Mouse (Mus musculus) heart, postnatal 36 days (tissue): ENCODE data around the gene Fam229a. TPM values are rescaled to one million over a fixed set of nuclear protein-coding genes. Genes with fewer than 3 reads are reported as not detected.
"Not testable (repeated sequence)": the region's sequence is repeated elsewhere in the genome, so short reads cannot be mapped to it uniquely, and the experiment has no call there.

Source experiments
- DNase-seq, 2 experiments: peaks; one replicate each; pipeline ENCODE4 v3.0.0; 2021 to 2022
- intact Hi-C: fragments of 180-260 bp; cut with DNase I; formaldehyde crosslinking; loops from one replicate; pipeline ENCODE4 v1.15.1; 2025
- total RNA-seq, 2 experiments: library from RNA; stranded (reverse); gene quantifications; 2 replicates each; pipeline ENCODE4 v1.2.3; 2021

The Fam229a gene
- not detected for total RNA-seq

DNA sequence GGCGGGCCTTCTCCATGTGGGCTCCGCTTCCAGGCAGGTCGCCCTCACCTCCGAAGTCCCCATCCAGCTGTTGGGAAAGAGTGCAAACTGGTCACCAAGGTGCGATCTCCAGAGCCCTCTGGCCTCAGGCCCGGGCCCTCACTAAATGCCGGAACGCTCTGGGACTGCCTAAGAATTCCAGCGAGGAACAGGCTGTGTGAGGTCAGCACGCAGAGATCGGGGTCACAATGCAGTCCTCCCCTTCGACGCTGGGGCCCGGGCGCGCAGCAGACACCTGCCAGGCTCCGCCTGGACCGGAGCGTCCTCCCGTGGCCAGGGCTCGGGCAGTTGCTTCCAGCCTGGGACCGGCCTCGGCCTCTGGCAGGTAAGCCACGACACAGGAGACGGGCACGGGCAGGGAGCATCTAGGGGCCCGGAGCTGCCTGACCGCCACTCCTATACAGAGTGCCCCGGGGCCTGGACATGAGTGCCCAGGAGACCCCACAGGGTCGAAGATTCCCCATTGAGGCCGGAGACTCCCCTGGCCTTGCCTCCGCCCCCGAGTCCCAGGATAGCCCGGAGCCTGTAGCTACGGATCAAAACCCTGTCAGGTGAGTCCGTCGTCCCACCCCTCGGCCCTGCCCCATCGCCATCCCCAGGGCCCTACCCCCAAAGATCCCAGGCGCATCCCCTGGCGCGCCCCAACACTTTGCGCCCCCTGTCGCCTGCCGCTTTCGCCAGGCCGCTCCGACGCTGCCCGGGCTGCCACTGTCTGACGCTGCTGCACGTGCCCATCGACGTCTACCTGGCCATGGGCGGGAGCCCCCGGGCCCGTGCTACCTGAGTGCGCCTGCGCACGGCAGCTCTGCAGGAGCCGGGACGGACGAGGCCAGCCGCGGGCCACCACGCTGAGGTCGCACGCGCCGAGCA is at the start of gene Fam229a, which contains the start of gene Tssk3:
TSS of gene Fam229a (plus strand) at position 219 of the 909 bp plus-strand sequence.
TSS of gene Tssk3 (minus strand) at position 51 of the 909 bp plus-strand sequence.
- no peak for DNase-seq
- intact Hi-C loops, result no loop called here

DNA sequence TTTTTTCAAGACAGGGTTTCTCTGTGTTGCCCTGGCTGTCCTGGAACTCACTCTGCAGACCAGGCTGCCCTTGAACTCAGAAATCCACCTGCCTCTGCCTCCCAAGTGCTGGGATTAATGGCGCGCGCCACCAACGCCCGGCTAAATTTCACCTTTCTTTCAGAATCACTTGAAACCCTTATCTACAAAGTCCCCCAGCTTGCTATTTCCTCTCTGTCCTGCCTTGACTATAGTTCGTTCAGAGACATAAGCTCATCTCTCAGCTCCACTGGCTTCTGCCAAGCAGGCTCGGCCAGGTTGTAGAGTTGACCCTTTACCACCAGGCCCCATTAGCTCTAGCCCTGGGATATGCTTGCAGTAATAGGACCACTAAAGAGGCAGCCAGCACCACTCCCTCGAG is 43.6 kb upstream of the Fam229a start:
- no peak for DNase-seq
- intact Hi-C loops, result no loop called here

DNA sequence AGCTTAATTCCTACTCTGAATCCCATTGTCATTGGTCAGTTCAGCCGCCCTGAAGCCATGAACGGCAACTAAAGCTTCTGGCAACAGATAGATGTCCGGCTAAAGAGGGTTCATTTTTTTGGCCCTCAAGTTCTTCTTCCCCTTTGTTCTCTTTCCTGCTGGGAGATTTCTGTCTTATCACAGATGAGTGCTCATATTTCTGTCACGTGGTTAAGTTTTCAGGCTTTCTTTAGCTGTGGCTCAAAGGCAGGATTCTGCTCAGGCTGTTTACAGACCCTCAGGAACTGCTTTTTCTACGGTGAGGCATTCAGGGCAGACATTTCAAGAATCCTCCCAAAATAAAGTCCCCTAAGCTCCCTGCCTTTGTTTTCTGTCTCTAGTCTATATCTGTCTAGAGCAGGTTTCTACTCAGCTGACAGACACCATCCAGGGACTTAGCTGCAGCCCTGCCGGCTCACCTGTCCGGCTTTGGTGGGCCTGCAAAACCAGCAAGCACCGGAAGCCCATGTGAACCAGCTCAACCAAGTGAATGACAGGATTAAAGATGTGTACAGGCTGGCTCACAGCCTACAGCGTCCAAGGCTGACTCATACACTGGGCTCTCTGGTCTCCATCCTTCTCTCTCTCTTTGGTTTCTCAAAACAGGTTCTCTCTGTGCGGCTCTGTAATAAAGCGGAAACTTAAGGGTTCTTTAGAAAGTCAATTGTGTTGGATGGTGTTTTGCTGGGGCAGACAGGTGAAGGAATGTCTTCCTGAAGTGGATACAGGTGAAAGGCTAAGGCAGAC is 43.0 kb upstream of the Fam229a start:
- intact Hi-C loops, result no loop called here
- no peak for DNase-seq

DNA sequence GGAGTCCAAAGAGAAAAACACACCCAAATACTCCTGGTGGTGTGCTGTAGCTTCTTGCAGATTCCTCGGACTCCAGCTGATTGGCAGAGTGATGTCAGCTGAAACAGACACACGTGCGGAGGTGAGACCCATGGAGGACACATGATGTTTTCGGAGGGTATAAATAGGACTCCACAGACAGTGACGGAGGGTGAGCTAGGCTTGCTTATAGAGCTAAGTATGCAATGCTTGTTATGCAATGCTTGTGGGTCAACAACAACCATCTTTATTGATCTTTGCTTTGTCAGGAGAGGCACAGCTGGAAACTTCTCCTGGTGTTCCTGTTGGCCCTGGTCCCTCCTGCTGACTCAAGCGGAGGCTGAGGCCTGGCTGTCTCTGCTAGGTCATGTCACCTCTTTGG is 42.3 kb upstream of the Fam229a start:
- intact Hi-C loops, result no loop called here
- DNase-seq, result no peak

DNA sequence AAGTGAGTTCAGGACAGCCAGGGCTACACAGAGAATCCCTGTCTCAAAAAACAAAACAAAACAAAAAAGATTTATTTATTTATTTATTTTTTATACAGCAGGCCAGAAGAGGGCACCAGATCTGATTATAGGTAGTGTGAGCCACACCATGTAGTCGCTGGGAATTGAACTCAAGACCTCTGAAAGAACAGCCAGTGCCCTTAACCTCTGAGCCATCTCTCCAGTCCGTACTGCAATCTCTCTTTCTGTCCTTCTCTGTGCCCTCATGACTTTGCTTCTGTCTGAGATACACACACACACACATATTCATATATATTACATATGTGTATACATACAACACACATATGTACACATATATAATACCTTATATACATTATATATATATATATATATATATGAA is 40.1 kb upstream of the Fam229a start:
- DNase-seq, result no peak
- intact Hi-C loops, result loop anchor here (5.0 to 10.0 kb wide), 2 partner anchors 244 to 316 kb away; partner anchors contain the start of gene Fndc5

DNA sequence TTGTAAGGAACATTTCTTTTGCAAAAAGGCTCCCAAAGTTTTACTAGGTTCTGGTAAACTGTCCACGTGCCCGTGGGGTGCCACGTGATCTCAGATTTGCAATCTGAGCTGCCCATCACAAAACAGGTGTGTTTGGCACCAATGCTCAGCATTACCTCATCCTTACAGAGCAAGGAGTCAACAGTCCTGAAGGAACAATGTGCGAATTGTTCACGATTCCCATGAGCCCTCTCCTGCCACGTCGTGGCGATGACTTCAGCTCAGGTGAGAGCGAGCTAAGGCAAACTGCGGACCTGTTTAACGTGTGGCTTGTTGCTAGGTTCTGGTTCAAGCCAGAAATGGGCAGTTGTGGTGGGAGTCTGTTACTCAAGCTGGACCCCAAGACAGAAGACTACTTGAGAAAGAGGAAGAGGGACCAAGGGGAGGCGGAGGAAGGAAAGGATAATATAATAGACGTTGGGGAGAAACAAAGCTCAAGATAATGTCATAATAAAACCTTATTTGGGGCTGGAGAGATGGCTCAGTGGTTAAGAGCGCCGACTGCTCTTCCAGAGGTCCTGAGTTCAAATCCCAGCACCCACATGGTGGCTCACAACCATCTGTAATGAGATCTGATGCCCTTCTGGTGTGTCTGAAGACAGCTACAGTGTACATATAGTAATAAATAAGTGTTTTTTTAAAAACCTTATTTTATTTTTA is 39.4 kb upstream of the Fam229a start:
- DNase-seq, result no peak
- intact Hi-C loops, result loop anchor here (5.0 to 10.0 kb wide), 2 partner anchors 244 to 317 kb away; partner anchors contain the start of gene Fndc5

DNA sequence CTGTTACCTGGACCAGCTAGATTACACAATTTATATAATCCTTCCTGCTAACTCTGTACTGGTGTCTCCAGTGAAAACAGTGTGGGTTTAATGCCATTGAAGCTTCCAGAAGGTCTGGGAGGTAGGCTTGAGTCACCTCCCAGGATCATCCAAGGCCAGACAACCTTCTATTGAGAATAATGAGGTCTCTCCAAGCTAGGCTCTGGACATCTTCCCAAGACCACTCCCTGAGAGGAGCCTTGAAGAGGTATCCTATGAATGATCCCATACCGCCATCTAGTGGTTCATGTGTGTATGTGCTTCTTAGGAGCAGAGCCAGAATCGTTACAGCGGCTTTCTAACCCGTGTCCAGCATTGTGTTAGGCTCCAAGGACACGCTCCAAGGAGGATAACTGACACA is 35.7 kb upstream of the Fam229a start:
- DNase-seq, result peak; percentile 47 to 69
- intact Hi-C loops, result loop anchor here (1.0 to 10.0 kb wide), 3 partner anchors 105 to 320 kb away; partner anchors contain the start of gene Fndc5

DNA sequence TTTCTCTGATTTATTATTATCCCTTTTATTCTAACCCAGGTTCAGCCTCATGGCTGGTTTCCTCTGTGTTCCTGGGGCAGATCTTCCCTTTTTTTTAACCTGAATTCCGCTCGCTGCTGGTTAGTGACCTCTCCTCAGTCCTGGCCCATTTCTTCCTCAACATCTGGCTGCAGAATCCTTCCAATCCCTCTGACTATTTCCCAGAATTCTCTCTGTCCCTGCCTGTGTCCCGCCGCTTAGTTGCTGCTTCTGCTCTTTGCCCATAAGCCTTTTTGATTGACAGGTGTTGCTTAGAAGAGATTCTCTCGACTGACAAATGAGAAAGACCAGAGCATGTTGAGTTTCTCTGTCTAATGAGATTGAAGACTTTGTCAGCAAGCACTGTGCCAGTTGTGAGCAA is 34.9 kb upstream of the Fam229a start:
- intact Hi-C loops, result loop anchor here (5.0 to 10.0 kb wide), 2 partner anchors 264 to 321 kb away; partner anchors contain the start of gene Fndc5
- DNase-seq, result no peak

DNA sequence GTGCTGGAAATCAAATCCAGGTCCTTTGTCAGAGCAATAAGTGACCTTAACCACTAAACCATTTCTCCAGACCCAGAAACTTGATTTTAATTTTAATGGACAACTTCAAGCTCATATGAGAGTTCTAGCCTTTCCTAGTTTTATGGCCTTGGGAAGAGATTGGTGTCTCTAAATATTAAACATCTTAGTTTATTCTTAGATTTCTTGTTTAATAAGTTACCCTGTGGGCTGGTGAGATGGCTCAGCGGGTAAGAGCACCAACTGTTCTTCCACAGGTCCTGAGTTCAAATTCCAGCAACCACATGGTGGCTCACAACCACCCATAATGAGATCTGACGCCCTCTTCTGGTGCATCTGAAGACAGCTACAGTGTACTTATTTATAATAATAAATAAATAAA is 33.7 kb upstream of the Fam229a start:
- DNase-seq, result not testable (repeated sequence)
- intact Hi-C loops, result loop anchor here (5.0 to 10.0 kb wide), 2 partner anchors 265 to 323 kb away; partner anchors contain the start of gene Fndc5

DNA sequence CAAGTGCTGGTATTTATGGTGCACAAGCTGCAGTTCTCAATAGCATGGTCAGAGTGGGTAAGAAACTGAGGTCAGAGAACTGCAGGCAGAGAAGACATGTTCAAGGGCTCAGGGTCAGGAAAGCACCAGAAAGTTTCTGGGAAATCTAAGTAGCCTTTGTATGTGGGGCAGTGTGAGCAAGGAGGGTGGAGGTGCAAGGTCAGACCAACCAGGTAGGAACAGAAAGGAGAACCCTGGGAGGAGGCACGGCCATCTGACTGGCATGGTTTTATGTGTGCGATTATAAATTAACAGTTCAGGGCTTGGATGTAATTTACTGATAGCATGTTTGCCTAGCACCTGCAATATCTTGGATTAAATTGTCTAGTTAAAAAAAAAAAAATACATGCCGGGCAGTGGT is 31.3 kb upstream of the Fam229a start:
- intact Hi-C loops, result loop anchor here (5.0 to 10.0 kb wide), 3 partner anchors 143 to 325 kb away; partner anchors contain the start of genes Eif3i, Fndc5 and Tmem234
- DNase-seq, result no peak

DNA sequence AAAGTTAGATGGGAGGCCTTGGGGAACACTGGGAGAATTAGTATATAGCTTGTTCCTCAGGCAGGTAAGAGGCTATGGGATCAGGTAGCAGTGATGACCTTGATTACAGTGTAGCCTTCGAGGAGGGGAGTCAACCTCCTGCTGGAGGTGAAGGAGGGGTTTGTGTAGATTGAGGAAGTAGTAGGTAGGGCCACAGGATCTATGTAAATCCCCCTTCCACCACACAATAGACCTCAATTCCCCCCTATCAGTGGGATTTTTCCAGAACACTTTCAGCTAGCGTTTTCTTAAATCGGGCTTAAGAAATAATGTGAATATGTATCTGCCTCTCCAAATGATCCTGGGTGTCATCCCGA is 30.2 kb upstream of the Fam229a start:
- intact Hi-C loops, result loop anchor here (5.0 kb wide), 1 partner anchor 141 kb away; the partner anchor contains the start of genes Eif3i and Tmem234
- no peak for DNase-seq

DNA sequence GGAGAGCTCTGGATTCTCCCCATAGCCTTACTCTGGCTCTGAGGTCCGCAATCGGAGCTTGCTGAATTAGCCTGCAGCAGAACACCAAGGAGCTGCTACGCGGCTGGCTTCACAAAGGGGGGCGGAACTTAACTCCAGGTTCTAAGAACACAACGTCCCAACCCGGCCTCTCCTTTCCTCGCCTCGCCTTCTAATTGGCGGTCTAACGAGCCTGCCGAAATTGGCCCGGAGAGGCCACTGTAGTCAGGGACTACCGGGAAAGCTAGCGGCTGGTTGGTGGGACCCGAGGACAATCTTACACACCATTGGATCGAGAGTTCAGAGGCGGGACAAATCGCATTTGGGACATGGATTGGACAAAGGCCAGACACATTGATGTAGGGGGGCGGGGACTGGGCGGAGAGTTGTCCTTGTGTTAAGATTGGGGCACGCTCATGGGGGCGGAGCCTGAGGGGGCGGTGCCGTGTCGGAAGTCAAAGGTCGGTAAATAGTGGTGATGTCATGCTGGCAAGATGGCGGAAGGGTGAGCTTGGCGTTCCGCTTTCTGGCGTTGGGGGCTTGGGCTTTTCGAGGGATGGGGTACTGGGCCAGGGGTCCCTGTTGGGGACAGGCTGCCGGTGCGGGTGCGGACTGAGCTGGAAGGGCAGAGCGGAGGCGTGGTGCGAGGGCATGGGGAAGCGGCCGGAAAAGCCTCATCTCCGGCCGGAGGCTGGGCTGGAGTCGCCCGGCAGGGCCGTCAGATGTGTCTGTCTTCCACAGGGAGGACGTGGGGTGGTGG is 29.6 kb upstream of the Fam229a start, which contains the start of gene Bsdc1:
TSS of gene Bsdc1 (plus strand) at position 399 of the 778 bp plus-strand sequence.
- peak; percentile 99 for DNase-seq
- intact Hi-C loops, result loop anchor here (5.0 kb wide), 1 partner anchor 141 kb away; the partner anchor contains the start of genes Eif3i and Tmem234

DNA sequence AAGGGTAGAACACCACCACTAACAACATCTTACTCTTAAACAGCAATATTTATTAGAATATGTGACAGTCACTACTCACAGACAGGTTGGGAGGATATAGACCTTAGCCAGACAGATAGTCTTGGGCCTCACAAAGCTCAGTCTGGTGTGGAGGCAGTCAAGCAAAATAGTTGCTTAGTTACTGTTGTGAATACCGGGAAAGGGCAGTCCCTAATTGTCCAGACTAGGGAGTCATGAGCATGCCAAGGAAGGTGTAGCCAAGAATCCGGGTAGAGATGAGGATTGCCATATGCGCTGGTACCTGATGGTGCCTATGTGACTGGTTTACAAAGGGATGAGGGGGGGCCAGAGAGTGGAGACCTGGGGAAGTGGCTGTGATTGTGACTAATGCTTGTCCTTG is 28.9 kb upstream of the Fam229a start:
- intact Hi-C loops, result loop anchor here (5.0 kb wide), 1 partner anchor 140 kb away; the partner anchor contains the start of genes Eif3i and Tmem234
- DNase-seq, result no peak

DNA sequence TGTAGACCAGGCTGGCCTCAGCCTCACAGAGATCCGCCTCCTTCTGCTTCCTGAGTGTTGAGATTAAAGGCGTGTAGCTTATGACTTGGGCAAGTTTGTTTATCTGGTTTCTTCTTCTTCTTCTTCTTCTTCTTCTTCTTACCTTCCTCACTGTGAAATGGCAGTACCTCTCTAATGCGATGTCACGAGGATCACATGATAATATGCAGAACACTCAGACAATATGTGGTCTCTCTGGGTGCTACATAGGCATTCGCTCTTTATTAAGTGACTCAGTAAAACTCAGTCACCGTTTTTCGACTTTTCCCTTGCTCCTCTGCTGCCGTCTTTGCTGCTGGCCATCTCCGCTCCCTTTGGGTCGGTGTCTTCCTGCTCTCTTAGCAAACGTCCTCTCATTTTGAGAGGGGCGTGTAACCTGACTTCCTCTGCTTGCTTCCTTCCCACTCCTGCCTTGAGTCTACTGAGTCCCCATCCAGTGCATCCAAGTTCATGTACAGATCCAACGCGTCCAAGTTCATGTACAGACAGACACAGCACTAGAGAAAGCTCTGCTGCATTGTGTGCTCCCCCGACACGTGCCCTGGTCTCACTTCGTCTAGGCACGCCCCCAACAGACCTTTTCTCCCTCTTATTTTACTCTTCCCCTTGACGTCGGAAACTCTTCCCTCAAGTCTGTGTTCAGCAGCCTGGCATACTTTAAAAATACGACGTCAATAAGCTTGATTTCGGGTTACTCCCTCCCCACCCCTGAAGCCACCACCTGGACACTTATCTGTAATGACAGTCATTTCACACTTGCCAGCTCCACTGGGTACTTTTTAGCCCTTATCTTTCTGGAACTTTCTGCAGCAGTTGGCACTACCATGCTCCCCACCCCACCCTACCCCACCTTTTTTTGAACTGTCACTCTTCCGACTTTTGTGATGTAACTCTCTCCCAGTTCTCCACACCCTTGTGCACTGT is 27.6 kb upstream of the Fam229a start:
- DNase-seq, result no peak
- intact Hi-C loops, result loop anchor here (5.0 kb wide), 1 partner anchor 139 kb away; the partner anchor contains the start of genes Eif3i and Tmem234

DNA sequence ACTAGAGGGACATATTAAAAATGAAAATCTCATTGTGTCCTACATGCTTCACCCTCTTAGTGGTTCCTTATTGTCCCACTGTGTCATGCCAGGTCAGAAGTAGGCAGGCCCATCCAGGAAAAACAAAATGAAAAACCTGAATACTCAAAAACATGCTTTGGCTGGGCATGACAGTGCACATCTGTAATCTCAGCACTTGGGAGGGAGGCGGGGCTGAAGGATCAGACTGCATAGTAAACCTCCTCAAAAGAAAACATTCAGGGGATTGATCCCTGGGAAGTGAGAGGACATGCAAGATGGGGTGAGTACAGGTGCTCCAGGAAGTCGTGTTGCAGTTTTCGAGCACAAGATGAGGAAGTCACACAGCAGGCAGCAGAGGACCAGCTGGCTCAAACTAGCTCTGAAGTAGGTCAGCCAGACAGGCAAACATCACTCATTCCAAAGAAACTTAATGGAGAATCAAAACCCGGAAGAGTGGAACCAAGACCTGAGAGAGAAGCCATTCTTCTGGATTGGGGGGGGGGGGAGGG is 26.6 kb upstream of the Fam229a start:
- DNase-seq, result no peak
- intact Hi-C loops, result loop anchor here (5.0 kb wide), 1 partner anchor 138 kb away; the partner anchor contains the start of genes Eif3i and Tmem234

DNA sequence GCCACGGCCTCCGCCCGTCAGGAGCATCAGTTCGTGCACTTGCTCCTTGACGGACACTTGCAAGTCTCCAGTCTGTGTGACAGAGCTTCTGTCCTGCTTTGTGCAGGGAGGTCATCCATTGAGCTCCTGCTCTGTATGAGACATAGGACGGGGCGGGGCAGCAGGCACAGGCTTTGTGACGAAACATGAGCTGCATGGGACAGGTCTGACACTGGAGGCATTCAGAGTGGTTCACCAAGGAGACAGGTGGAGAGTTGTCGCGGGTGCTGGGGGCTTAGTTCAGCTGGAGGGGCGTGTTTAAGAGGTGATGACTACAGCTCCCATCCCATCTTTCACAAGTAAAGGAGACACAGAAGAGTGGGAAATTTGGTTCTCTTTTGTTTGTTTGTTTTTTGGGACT is 14.9 kb upstream of the Fam229a start:
- intact Hi-C loops, result no loop called here
- no peak for DNase-seq

DNA sequence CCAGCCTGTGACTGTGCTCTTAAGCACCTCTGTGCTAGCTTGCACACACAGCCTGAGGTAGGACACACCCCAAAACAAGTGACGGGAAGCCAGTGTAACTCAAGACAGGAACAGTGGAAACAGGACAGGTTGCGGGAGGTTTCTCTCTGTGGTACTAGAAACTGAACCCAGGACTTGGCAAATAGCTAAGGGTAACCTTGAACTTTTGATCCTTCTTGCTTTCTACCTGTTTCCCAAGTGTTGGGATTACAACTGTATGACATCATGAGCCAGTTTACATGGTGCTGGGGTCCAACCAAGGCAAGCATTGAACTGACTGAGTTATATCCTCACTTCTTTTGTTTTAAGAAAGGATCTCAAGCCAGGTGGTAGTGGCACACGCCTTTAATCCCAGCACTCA is 11.1 kb upstream of the Fam229a start:
- no peak for DNase-seq
- intact Hi-C loops, result no loop called here

DNA sequence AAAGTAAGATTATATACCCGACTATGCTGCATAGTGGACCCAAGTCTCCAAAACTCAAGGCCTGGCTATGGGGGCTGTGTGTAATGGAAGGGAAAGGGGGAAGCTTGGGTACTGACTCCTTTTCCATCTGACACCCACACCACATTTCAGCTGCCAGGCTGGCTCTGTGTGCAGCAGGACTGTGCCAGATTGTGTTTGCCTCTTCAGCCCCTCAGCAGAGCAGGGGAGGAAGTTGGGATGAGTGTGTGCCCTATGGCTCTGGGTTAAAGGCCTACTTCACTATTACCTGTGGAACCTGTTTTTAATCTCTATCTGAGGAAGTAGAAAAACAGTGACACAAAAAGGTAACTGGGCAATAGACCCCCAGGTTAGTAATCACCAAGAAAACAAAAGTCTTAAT is 9.9 kb upstream of the Fam229a start:
- DNase-seq, result no peak
- intact Hi-C loops, result no loop called here
